Mouse (Mus musculus) neural tube, embryonic 15.5 days (tissue): ENCODE results near the gene Cntf. TPM values are rescaled to one million over a fixed set of nuclear protein-coding genes. Genes with fewer than 3 reads are reported as not detected.

Source experiments
- polyA plus RNA-seq: library from polyadenylated mRNA; unstranded; fragments of >200 nt; fragmentation: Nextera tagmentation; extraction: Ambion mirVana; gene quantifications from 2 replicates; pipeline ENCODE4 v1.2.1, GENCODE M21; 2015

The Cntf gene
- polyA plus RNA-seq, 1 experiment from 2014 or later, result 1.1 TPM

Other genes with a start within 250 kb of the Cntf start
- gene Fam111a, start 219.9 kb downstream of the Cntf start, polyA plus RNA-seq, result 6.2 and 11.7 TPM in 2 replicates
- gene Gm4952, start 165.7 kb downstream of the Cntf start, polyA plus RNA-seq, result 0.13 and 0.15 TPM in 2 replicates
- 0.22 TPM in 1 of 2 replicates, not detected in the other for gene Glyat, start 132.3 kb downstream of the Cntf start, polyA plus RNA-seq
- gene Olfr1442, start 95.2 kb downstream of the Cntf start, polyA plus RNA-seq, result not detected in 2 replicates
- not detected in 2 replicates for gene Olfr1443, start 87.5 kb downstream of the Cntf start, polyA plus RNA-seq
- gene Keg1, start 69.8 kb downstream of the Cntf start, polyA plus RNA-seq, result 0.14 TPM in 1 of 2 replicates, not detected in the other
- 12.3 and 12.9 TPM in 2 replicates for gene Zfp91, start 30.5 kb upstream of the Cntf start, polyA plus RNA-seq
- gene Lpxn, start 30.6 kb upstream of the Cntf start, polyA plus RNA-seq, result 1.2 and 4.0 TPM in 2 replicates
- gene Gm5244, start 81.0 kb upstream of the Cntf start, polyA plus RNA-seq, result not detected in 2 replicates
- not detected in 2 replicates for gene Olfr1444, start 91.7 kb upstream of the Cntf start, polyA plus RNA-seq
- not detected in 2 replicates for gene Olfr1445, start 118.2 kb upstream of the Cntf start, polyA plus RNA-seq
- gene Olfr1446, start 127.9 kb upstream of the Cntf start, polyA plus RNA-seq, result not detected in 2 replicates
- not detected in 2 replicates for gene Olfr1447, start 138.1 kb upstream of the Cntf start, polyA plus RNA-seq
- gene Olfr1448, start 158.8 kb upstream of the Cntf start, polyA plus RNA-seq, result not detected in 2 replicates
- not detected in 2 replicates for gene Olfr1449, start 165.2 kb upstream of the Cntf start, polyA plus RNA-seq
- not detected in 2 replicates for gene Olfr1450, start 184.6 kb upstream of the Cntf start, polyA plus RNA-seq
- gene Olfr1451, start 229.4 kb upstream of the Cntf start, polyA plus RNA-seq, result not detected in 2 replicates